Mouse (Mus musculus) lung, postnatal 25 days (tissue): Measurements from ENCODE around the gene Yy1.
A peak's percentile ranks its signal among the peaks of the same experiment; 100 is the strongest.

ENCODE experiments used
- DNase-seq: peaks from one replicate; pipeline ENCODE4 v3.0.0; 2022; ENCODE audit warnings: low spot score

Yy1 gene

GRCm38 (mm10) chr12:108792546-108793452, at the start of gene Yy1:
Gene Yy1, plus strand, starts transcription at chr12:108792973.
- peak; percentile 98 for DNase-seq

GRCm38 (mm10) chr12:108745990-108746389, 46.8 kb upstream of the Yy1 start:
- no peak for DNase-seq

- DNase-seq = no peak
Measured at GRCm38 (mm10) chr12:108749019-108749418, 43.8 kb upstream of the Yy1 start.

GRCm38 (mm10) chr12:108749454-108749853, 43.3 kb upstream of the Yy1 start:
- no peak for DNase-seq

GRCm38 (mm10) chr12:108750226-108750625, 42.5 kb upstream of the Yy1 start:
- DNase-seq = no peak

GRCm38 (mm10) chr12:108751790-108752189, 41.0 kb upstream of the Yy1 start:
- DNase-seq = peak; percentile 37

GRCm38 (mm10) chr12:108755141-108755540, 37.6 kb upstream of the Yy1 start:
- no peak for DNase-seq

- DNase-seq = no peak
Measured at GRCm38 (mm10) chr12:108756611-108757010, 36.2 kb upstream of the Yy1 start.

- peak; percentile 99 for DNase-seq
Measured at GRCm38 (mm10) chr12:108757717-108758257, 35.0 kb upstream of the Yy1 start.

- no peak for DNase-seq
Measured at GRCm38 (mm10) chr12:108758273-108758672, 34.5 kb upstream of the Yy1 start.

GRCm38 (mm10) chr12:108758682-108759081, 34.1 kb upstream of the Yy1 start:
- DNase-seq = no peak

- DNase-seq = no peak
Measured at GRCm38 (mm10) chr12:108759266-108759665, 33.5 kb upstream of the Yy1 start.

GRCm38 (mm10) chr12:108760016-108760415, 32.8 kb upstream of the Yy1 start:
- no peak for DNase-seq

GRCm38 (mm10) chr12:108760500-108761020, 32.2 kb upstream of the Yy1 start:
- peak; percentile 53 for DNase-seq

- DNase-seq = peak; percentile 84
Measured at GRCm38 (mm10) chr12:108761209-108761608, 31.6 kb upstream of the Yy1 start.

- DNase-seq = no peak
Measured at GRCm38 (mm10) chr12:108761665-108762064, 31.1 kb upstream of the Yy1 start.

- DNase-seq = peak; percentile 48
Measured at GRCm38 (mm10) chr12:108763057-108763796, 29.5 kb upstream of the Yy1 start.

- peak; percentile 18 for DNase-seq
Measured at GRCm38 (mm10) chr12:108764917-108765678, 27.7 kb upstream of the Yy1 start.

- peak; percentile 86 for DNase-seq
Measured at GRCm38 (mm10) chr12:108765751-108766221, 27.0 kb upstream of the Yy1 start.

- no peak for DNase-seq
Measured at GRCm38 (mm10) chr12:108766316-108766715, 26.5 kb upstream of the Yy1 start.

- no peak for DNase-seq
Measured at GRCm38 (mm10) chr12:108766866-108767265, 25.9 kb upstream of the Yy1 start.
